Mouse (Mus musculus): ENCODE results near the gene Ifna12.
"Not testable (repeated sequence)": the region's sequence is repeated elsewhere in the genome, so short reads cannot be mapped to it uniquely, and the experiment has no call there.

Gene Ifna12

GRCm38 (mm10) chr4:88603276-88603675 lies at the start of gene Ifna12:
Gene Ifna12 (minus strand): TSS chr4:88603376.
- no peak for DNase-seq (ENCODE audit: low spot score in 2 of 2)

GRCm38 (mm10) chr4:88644359-88644758 lies 41.2 kb upstream of the Ifna12 start, which contains the start of gene Ifna13:
Gene Ifna13 (minus strand): TSS chr4:88644459.
- no peak for DNase-seq (ENCODE audit: low spot score in 2 of 2)

DNA sequence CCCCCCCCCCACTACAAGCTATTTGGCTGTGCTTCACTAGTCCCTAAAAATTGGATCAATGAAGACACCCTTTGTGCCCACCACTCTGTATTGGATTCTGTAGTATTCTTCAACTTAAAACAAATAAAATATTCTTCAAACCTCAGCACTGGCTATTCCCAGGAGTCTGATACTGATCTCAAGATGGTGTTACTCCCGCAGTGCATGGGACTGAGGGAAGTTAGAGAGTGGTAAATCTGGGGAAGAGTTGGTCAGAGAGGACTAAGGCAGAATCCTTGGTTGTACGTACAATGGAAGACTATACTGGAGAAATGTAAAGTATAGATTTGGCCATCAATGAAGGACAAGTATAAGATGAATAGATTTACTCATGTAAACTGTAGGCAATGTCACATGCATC lies 39.4 kb upstream of the Ifna12 start:
- DNase-seq (ENCODE audit: low spot score in 2 of 2): no peak

- peak; percentile 89 to 100 for DNase-seq (ENCODE audit: low spot score in 2 of 2)
These were observed 38.1 kb upstream of the Ifna12 start for GRCm38 (mm10) chr4:88641077-88641831.

DNA sequence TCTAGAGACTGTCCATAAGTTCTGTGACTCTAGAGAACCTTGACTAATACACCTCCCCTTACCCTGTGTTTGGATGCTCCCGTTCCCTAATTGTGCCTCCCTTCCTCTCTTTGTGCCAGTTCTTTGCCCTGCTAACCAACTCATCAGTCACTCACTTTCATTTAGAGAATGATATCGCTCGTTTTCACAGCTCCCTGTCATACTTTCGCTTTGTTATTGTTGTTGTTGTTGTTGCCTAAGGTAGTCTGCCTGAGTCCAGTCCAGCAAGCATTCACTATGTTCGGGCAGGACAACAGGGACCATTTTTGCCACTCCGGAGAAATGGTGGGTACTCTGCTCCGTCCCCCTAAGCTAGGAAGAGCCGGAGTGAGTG lies 37.5 kb upstream of the Ifna12 start:
- no peak for DNase-seq (ENCODE audit: low spot score in 2 of 2)

DNA sequence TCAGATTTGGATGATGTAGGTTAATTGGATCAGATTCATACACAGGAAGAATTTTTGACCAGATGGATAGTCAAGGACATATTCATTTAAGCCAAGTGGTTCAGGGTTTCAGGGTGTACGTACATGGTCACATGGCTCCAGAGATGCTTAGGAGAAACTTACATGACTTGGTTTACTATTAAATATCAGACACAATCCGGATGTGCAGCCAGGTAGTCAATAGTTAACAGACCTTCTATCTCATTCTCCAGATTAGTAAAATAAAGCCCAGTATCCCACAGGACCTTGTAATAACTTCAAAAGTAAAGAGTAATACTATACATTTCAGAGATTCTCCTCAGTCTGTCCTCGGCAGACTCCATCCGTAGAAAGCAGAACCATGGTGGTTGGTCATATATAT lies 31.1 kb upstream of the Ifna12 start, which contains the start of gene C87499:
Gene C87499, minus strand, starts transcription at position 101 of the 400 bp plus-strand sequence.
- DNase-seq (ENCODE audit: low spot score in 2 of 2): no peak

- no peak for DNase-seq (ENCODE audit: low spot score in 2 of 2)
These were observed 10.9 kb downstream of the Ifna12 start, which contains the start of gene Ifna9 for GRCm38 (mm10) chr4:88592285-88592684. Gene Ifna9 (minus strand): TSS chr4:88592385.

GRCm38 (mm10) chr4:88571698-88572097 lies 31.5 kb downstream of the Ifna12 start, which contains the start of gene Ifna14:
Gene Ifna14 (minus strand): TSS chr4:88571798.
- DNase-seq (ENCODE audit: low spot score in 2 of 2): no peak

DNA sequence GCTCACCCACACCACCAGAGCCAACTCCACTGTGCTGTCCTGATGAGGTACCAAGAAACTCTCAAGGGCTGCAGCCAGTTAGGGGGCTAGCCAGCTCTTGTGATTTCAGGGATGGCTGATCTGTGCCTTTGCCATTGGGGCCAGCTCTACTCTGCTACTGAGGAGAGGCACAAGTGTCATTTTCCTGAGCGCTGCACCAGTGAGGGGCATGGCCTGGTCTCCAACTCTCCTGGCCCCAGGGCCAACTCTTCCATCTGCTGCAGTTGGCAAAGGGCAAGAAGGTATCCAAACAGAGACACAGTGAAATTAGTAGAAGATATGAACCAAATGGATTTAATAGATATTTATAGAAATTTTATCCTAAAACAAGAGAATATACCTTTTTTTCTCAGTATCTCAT lies 41.4 kb downstream of the Ifna12 start:
- no peak for DNase-seq (ENCODE audit: low spot score in 2 of 2)

- not testable (repeated sequence) for DNase-seq (ENCODE audit: low spot score in 2 of 2)
These were observed 45.0 kb downstream of the Ifna12 start, which contains the start of gene Ifna15 for GRCm38 (mm10) chr4:88558145-88558544. Gene Ifna15 (minus strand): TSS chr4:88558245.

Measured in spleen, postnatal 4 days (tissue).